Mouse (Mus musculus) frontal cortex, adult (tissue): ENCODE data around the gene Gnb1l.

Source experiments
- ATAC-seq: cut with Nextera tagmentation; 2 replicates; pipeline ENCODE4 v1.9.2; 2017; ENCODE audit warnings: mild to moderate bottlenecking, moderate library complexity, mixed read lengths; ENCODE audit not compliant: low TSS enrichment

Gene Gnb1l

GRCm38 (mm10) chr16:18586076-18586905, 87.8 kb downstream of the Gnb1l start:
- ATAC-seq = no peak

- ATAC-seq = no peak
Observed at GRCm38 (mm10) chr16:18586906-18587546, 88.5 kb downstream of the Gnb1l start.

- no peak for ATAC-seq
Observed at GRCm38 (mm10) chr16:18587847-18588737, 89.6 kb downstream of the Gnb1l start.

- ATAC-seq = no peak
Observed at GRCm38 (mm10) chr16:18588738-18589055, 90.2 kb downstream of the Gnb1l start.

- ATAC-seq = no peak
Observed at GRCm38 (mm10) chr16:18589080-18589621, 90.6 kb downstream of the Gnb1l start.

- no peak for ATAC-seq
Observed at GRCm38 (mm10) chr16:18589804-18590790, 91.6 kb downstream of the Gnb1l start, which contains the start of gene Tbx1. TSS of gene Tbx1 (minus strand) at chr16:18590671.

- ATAC-seq = no peak
Observed at GRCm38 (mm10) chr16:18591047-18592018, 92.8 kb downstream of the Gnb1l start.

- no peak for ATAC-seq
Observed at GRCm38 (mm10) chr16:18593930-18594329, 95.4 kb downstream of the Gnb1l start.

- ATAC-seq = no peak
Observed at GRCm38 (mm10) chr16:18596255-18596654, 97.7 kb downstream of the Gnb1l start.

- no peak for ATAC-seq
Observed at GRCm38 (mm10) chr16:18598006-18598405, 99.5 kb downstream of the Gnb1l start.

- ATAC-seq = no peak
Observed at GRCm38 (mm10) chr16:18601447-18601846, 102.9 kb downstream of the Gnb1l start.

- no peak for ATAC-seq
Observed at GRCm38 (mm10) chr16:18604267-18604701, 105.8 kb downstream of the Gnb1l start.

- ATAC-seq = no peak
Observed at GRCm38 (mm10) chr16:18605705-18606104, 107.2 kb downstream of the Gnb1l start.

GRCm38 (mm10) chr16:18608226-18608625, 109.7 kb downstream of the Gnb1l start:
- ATAC-seq = no peak

GRCm38 (mm10) chr16:18609099-18609498, 110.6 kb downstream of the Gnb1l start:
- no peak for ATAC-seq

- ATAC-seq = no peak
Observed at GRCm38 (mm10) chr16:18611752-18612151, 113.2 kb downstream of the Gnb1l start.

GRCm38 (mm10) chr16:18613301-18613700, 114.8 kb downstream of the Gnb1l start:
- ATAC-seq = no peak
